Mouse (Mus musculus): ENCODE measurements around the gene Ect2l.

GRCm38 (mm10) chr10:18176722-18177121 is 34.0 kb downstream of the Ect2l start:
- TF ChIP-seq CTCF (IDR thresholded peaks at IDR 0.05; ENCODE audit: low read depth) (no peak), EP300 (IDR thresholded peaks at IDR 0.05; ENCODE audit: low read depth) (no peak)
